Mouse (Mus musculus) testis, adult 2 months (tissue): ENCODE measurements around the gene Ctnnb1.

Experiments used
- CTCF ChIP-seq: fragments of 200-500 bp; IDR thresholded peaks from 2 replicates; pipeline ENCODE4 v1.5.1; 2012; ENCODE audit warnings: low read depth, mild to moderate bottlenecking, inconsistent platforms, low read length, moderate library complexity; ENCODE audit not compliant: control insufficient read depth, insufficient read depth, insufficient replicate concordance
- POLR2A ChIP-seq: fragments of 200-500 bp; IDR thresholded peaks from 2 replicates; pipeline ENCODE4 v1.6.1; 2012; ENCODE audit warnings: low read depth, mild to moderate bottlenecking, inconsistent platforms, low read length, moderate library complexity; ENCODE audit not compliant: control insufficient read depth

- TF ChIP-seq POLR2A: no peak
- TF ChIP-seq CTCF: no peak
These were observed 35.2 kb downstream of the Ctnnb1 start for GRCm38 (mm10) chr9:120964224-120964623.
